Mouse (Mus musculus): Measurements from ENCODE around the gene Gm6525.

- TF ChIP-seq CTCF (IDR thresholded peaks at IDR 0.05; ENCODE audit: low read depth, low read length) (no peak), EP300 (IDR thresholded peaks at IDR 0.05; ENCODE audit: insufficient read depth, low read depth, low read length) (no peak), POLR2A (IDR thresholded peaks at IDR 0.05; ENCODE audit: insufficient read depth, low read length) (no peak)
Observed at GRCm38 (mm10) chr3:84218498-84218897, 44.6 kb downstream of the Gm6525 start.

Measured in ES-Bruce4 (cell line).